Mouse (Mus musculus) layer of hippocampus, adult 11-12 months (tissue): ENCODE data around the gene Gpcpd1.

Source experiments
- DNase-seq: peaks from one replicate; pipeline ENCODE4 v3.0.0; 2022; ENCODE audit warnings: low spot score

The Gpcpd1 gene

DNA sequence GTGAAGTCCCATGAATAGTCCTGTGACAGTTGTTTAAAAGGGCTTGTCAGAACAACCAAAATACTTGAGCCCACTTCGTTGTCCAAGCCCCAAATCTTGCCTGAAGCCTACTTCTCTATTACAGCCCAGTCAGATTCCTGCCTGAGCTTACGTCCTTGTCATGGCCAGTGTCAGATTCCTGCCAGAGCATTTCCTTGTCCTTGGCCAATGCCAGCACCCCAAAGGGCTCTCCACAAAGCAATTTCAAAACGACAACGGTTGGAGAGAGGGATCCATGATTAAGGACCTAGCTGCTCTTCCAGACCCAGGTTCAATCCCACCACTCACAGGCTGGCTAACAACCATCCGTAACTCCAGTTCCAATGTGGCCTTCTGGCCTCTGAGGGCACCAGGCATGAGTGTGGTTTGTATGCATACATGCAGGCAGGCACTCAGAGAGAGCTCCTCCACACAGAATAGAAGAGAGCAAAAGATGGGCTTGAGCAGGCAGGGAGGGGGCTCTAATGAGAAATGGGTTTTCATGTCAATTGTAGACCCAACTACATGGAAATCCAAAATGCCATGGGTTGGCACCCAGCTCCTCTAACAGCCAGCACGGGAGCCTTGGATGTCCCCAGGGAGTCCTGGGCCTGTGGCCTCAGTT lies 70.2 kb downstream of the Gpcpd1 start:
- no peak for DNase-seq

DNA sequence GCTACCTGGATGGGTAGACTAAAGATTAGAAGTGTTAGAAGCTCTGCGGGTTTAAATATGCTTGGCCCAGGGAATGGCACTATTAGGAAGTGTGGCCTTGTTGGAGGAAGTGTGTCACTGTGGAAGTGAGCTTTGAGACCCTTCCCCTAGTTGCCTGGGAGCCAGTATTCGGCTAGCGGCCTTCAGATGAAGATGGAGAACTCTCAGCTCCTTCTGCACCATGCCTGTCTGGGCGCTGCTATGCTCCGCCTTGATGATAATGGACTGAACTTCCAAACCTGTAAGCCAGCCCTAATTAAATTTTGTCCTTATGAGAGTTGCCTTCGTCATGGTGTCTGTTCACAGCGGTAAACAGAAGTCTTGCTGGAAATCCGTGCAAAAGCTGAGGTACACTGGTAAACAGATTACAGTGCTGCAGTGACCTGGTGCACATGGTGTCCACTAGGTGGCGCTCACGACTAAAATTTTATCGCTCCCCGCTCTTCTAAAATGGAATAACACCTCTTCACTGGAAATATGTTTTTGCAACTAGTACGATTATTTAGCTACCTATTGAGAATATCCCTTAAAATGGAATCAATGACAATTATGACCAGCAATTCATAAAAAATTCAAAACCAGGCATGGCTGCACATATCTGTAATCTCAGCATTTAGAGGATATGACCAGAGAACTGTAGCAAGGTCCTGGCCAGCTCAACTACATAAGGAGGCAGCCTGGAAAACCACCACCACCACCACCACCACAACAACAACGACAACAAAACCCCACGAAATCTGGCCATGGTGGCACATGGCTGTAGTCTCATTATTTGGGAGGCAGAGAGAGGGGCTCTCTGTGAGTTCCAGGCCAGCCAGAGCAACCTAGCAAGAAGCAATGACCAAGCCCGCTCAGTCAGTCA lies 71.1 kb downstream of the Gpcpd1 start:
- DNase-seq: peak; percentile 69

- no peak for DNase-seq
Measured at GRCm38 (mm10) chr2:132515607-132516006, 71.9 kb downstream of the Gpcpd1 start.

- DNase-seq: no peak
Measured at GRCm38 (mm10) chr2:132515076-132515475, 72.5 kb downstream of the Gpcpd1 start.

GRCm38 (mm10) chr2:132514353-132514752 lies 73.2 kb downstream of the Gpcpd1 start:
- peak; percentile 59 for DNase-seq

- peak; percentile 64 for DNase-seq
Measured at GRCm38 (mm10) chr2:132513371-132514181, 74.0 kb downstream of the Gpcpd1 start.

DNA sequence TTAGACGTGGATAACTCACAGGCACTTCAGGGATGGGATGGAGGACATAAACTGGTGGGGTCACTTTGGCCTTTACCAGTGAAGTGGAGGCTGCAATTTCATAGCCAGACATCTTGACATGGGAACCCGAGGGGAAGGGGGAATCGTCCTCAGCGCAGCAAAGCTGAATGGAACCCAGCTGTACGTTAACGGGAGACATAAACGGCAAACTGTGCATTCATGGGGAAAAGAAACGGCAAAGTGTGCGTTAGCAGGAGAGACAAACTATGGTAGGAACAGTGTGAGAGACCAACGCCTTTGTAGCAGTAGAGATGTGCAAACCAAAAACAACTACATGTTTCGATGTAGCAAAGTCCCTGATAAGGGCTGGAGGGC lies 74.6 kb downstream of the Gpcpd1 start:
- no peak for DNase-seq

DNA sequence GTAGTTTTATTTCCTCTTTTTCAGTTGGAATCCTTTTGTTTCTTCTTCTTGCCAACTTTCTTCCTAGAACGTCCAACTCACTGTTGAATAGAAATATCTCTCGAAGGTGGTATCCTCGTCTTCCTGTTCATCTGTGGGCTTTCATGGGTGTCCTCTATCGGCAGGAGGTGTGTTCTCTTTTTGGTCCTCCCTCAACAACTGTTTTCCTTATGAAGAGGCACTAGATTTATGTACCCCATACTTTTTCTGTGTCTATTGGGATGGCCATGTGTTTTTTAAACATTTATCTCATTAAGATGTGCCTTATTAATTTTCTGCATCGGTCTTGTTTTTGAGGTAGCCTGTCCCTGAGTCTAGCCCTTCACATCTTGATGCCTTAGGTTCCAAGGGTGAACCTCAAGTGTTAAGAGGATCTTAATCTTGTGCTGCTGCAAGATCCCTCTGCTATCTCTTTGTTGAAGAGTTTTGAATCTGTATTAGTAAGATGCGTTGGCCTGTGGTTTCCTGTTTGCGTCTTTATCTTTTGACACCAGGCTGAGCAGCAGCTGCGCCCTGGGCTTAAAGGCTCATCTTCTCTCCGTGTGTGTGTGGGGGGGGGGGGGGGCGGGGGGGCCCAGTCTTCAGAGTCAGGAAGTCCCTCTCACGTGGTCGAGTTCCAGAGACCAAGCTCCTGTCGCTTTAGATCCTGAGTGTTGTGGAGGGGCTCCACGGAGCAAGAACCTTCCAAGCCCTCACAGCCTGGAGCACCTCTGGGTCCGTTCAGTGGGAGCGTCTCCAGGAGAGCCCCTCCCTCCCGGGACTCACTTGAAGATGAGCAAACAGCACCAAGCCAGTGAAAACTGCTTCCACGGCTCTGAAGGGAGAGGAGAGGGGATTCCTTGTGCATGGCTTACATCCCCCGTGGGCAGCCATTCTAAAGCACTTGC lies 75.2 kb downstream of the Gpcpd1 start:
- DNase-seq: no peak

DNA sequence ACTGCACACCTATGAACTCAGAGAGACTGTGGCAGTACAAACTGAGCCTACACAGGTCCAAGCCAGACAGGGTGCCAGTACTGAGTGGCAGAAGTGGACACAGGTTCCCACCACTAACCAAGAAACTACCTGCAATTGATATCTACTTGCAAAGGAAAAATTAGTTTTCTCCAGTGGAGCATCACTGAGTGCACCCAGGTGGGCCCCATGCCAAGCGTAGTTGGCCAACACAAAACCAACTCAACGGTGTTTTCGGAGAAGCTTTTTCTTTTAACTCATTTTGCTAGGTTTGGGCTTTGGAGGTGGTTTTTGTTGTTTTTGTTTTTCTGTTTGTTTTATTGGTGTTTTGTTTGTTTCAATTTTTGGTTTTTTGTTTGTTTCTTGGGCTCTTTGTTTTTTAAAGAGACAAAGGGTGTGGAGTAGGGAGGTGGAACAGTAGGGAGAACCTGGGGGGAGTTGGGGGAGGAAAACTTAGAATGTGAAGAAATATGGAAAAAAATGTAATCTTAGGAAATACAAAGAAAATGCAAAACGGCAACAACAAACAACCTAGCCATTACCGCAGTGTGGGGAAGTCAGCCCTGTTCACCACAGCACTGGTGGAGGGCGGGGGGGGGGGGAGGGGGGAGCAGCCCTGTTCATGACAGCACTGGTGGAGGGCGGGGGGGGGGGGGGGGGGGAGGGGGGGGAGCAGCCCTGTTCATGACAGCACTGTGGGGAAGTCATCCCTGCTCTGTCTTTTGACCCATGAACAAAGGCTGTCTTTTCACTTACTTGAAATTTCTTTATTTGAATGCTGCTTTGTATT lies 76.3 kb downstream of the Gpcpd1 start:
- no peak for DNase-seq

DNA sequence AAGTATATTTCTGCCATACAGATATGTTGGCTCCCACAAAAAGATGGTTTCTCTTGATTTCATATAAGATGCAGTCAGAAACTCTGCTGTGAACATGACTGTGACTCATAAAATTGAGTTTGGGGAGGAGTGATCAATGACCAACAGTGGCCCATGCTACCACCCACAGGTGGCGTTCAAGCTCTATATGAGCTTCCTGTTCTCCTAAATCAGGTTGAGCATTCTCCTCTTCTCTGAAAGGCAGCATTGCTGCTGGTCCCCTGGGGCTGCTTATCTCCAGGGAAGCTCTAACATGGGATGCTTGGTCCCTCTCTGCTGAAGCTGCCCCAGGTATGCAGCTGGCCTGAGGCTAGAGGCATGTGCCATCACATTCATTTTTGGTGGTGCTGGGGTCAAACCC lies 77.8 kb downstream of the Gpcpd1 start:
- no peak for DNase-seq

GRCm38 (mm10) chr2:132509261-132509660 lies 78.3 kb downstream of the Gpcpd1 start:
- DNase-seq: peak; percentile 41

GRCm38 (mm10) chr2:132507521-132507920 lies 80.0 kb downstream of the Gpcpd1 start:
- DNase-seq: no peak

- no peak for DNase-seq
Measured at GRCm38 (mm10) chr2:132507091-132507490, 80.4 kb downstream of the Gpcpd1 start.

DNA sequence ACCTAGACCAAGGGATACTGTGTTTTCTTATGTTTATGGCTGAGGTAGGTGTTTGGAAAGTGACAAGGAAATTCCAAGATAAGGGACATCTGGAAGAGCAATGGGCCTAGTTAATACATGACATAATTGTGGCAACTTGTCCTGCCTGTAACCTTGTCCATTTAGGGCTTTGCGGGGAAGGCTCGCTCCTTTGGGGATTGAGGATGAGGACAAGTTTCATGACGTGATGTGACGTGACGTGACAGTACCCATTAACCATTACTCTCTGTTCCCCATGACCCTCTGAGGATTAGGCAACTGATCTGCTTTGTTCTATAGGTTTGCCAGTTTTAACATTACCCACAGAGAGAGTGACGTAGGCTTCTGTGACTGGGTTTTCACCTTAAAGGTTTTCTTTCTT lies 81.7 kb downstream of the Gpcpd1 start:
- DNase-seq: no peak

DNA sequence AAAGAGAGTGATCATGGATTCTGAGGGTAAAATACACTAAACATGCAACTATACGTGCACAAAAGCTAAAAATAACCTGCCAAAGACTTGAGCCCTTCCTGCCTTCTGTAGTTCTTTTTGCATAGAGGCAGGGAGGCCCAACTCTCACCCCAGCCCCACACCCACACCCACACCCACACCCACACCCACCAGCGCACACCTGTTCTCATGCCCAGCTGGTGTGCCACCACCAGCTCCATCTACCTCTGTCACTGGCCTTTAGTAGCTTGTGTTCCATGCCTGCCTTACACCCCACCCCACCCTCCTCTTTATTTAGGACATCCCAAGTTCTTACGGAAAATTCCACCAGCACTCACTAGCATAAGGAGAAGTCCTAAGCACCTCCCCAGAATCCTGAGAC lies 89.2 kb downstream of the Gpcpd1 start:
- no peak for DNase-seq

- DNase-seq: no peak
Measured at GRCm38 (mm10) chr2:132497412-132498135, 90.0 kb downstream of the Gpcpd1 start.

DNA sequence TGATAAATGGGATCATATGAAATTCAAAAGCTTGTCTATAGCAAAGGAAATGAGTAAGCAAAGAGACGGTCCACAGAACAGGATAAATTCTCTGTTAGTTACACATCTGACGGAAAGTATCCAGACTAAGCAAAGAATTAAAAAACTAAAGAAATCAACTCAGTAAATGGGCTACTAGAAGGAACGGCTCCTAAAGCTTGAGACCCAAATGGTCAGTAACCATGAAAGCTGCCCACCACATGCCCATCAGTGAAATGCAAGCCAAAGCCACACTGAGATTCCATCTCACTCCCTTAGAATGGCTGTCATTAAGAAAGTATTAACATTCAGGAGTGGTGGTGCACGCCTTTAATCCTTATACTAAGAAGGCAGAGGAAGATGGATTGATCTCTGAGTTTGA lies 94.3 kb downstream of the Gpcpd1 start:
- no peak for DNase-seq

DNA sequence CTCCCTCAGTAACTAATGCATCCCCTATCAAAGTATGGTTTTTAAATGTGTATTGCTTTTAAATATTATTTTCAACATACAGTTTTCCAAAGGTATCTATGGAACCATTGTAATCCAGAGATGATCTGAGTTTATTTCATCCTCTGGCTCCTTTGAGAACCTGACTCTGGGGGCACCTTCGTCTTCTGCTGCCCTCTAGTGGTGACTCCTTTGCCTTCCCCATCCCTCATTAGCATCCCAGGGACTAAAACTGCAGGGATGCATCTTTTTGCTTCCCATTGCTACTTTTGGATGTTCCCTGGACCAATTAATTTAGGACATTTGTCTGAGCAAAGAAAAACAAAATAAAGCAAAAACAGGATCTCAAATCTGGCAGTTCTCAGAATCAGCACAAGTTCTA lies 102.1 kb downstream of the Gpcpd1 start:
- peak; percentile 80 for DNase-seq

DNA sequence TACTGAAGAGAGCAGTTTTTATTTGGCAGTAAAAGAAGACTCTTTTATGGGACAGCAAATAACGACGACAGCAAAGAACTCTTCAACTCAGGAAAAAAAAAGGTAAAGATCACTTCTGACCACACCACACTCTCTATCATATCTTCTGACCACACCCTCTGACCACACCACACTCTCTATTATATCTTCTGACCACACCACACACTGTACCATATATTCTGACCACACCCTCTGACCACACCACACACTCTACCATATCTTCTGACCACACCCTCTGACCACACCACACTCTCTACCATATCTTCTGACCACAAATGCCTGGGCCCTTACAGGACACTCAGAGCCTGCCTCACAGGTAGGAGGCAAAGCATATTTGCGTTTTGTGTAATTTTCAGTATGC lies 106.0 kb downstream of the Gpcpd1 start:
- DNase-seq: no peak
